ENCODE assay signal across 8 mouse cellular contexts in genomic region chr2:84386563-84387393, GRCm38 (mm10). TPM values are rescaled to one million over a fixed set of nuclear protein-coding genes. Genes with fewer than 3 reads are reported as not detected.
A peak's percentile ranks its signal among the peaks of the same experiment; 100 is the strongest.
DNase-seq lines count a peak whose midpoint lies in the region; ATAC-seq lines count a peak whose summit lies in the region.

No protein-coding gene starts in this region.

- H3K4me2 ChIP-seq in hindbrain, embryonic 14.5 days (replicated peaks): peak overlapping the region; percentile 39
- H3K4me2 ChIP-seq in liver, embryonic 16.5 days (ENCODE audit: low read depth, low read length): peak overlapping the region; percentile 53

- no peaks in the 10 kb centered on the region for H3K27me3 ChIP-seq in hindbrain, embryonic 14.5 days (ENCODE audit: control insufficient read depth, insufficient read depth, low read length)
- H3K27me3 ChIP-seq in liver, embryonic 16.5 days (ENCODE audit: control insufficient read depth, insufficient read depth, low read depth, low read length): no peaks in the 10 kb centered on the region

- H3K4me1 ChIP-seq in hindbrain, embryonic 14.5 days (replicated peaks; ENCODE audit: control insufficient read depth, insufficient read depth, low read length): no peaks in the 10 kb centered on the region; the same call in 1 of the 2 replicates
- peaks cover 12% of the 10 kb centered on the region for H3K4me1 ChIP-seq in liver, embryonic 16.5 days (ENCODE audit: control insufficient read depth, low read depth, low read length)

- intact Hi-C loops in left cerebral cortex, postnatal 10 days (cut with DNase I): no loop called here

- H3K27ac ChIP-seq in hindbrain, embryonic 14.5 days: no peak overlapping the region
- 0 out of 2 replicates have a peak overlapping the region, but pooled peaks have one; percentile 26 for H3K27ac ChIP-seq in liver, embryonic 16.5 days (ENCODE audit: low read length)

- WGBS in hindbrain, embryonic 14.5 days: 40% methylated on average over 18 of the region's 18 CpGs
- 61% methylated on average over 18 of the region's 18 CpGs for WGBS in liver, embryonic 16.5 days (ENCODE audit: insufficient replicate concordance)

- ATAC-seq in hindbrain, embryonic 14.5 days (ENCODE audit: low FRiP score): no peak
- no peak for ATAC-seq in liver, embryonic 16.5 days (ENCODE audit: low read depth)

- no peak overlapping the region; the same call in 1 of the 2 replicates for H3K4me3 ChIP-seq in hindbrain, embryonic 14.5 days (replicated peaks; ENCODE audit: low read length)
- H3K4me3 ChIP-seq in liver, embryonic 16.5 days (ENCODE audit: low read depth, low read length): peak overlapping the region; percentile 37

- DNase-seq in adrenal gland, postnatal 10 days: peak; percentile 13
- DNase-seq in adrenal gland, adult 8-10 months: no peak
- DNase-seq in embryo, embryonic 11 days: peak; percentile 34
- DNase-seq in hindbrain, embryonic 14.5 days (ENCODE audit: low spot score): no peak
- no peak for DNase-seq in urinary bladder, postnatal 25 days (ENCODE audit: low spot score)
- no peak for DNase-seq in urinary bladder, adult 2 months (ENCODE audit: low spot score)
- DNase-seq in left cerebral cortex, postnatal 10 days (ENCODE audit: extremely low spot score in 1 of 2, low spot score in 2 of 2): no peak

- H3K9me3 ChIP-seq in hindbrain, embryonic 14.5 days (ENCODE audit: control insufficient read depth, low read length): no peaks in the 10 kb centered on the region
- H3K9me3 ChIP-seq in liver, embryonic 16.5 days (replicated peaks; ENCODE audit: control insufficient read depth, low read length): no peaks in the 10 kb centered on the region

- H3K36me3 ChIP-seq in hindbrain, embryonic 14.5 days (replicated peaks; ENCODE audit: control insufficient read depth, insufficient read depth): no peaks in the 10 kb centered on the region
- no peaks in the 10 kb centered on the region for H3K36me3 ChIP-seq in liver, embryonic 16.5 days (ENCODE audit: control insufficient read depth, insufficient read depth)

- 0 out of 2 replicates have a peak overlapping the region, but pooled peaks have one; percentile 16 for H3K9ac ChIP-seq in hindbrain, embryonic 14.5 days
- no peak overlapping the region for H3K9ac ChIP-seq in liver, embryonic 16.5 days (ENCODE audit: low read depth, low read length)

RNA-seq across cellular contexts. Expression of gene Calcrl, which starts 38.4 kb away (rescaled TPM):
- 10 to 100 TPM; 32.0 to 33.9 TPM for total RNA-seq in adrenal gland, postnatal 10 days (2021)
- 10 to 100 TPM; 15.8 to 27.4 (median 24.1) TPM for total RNA-seq in adrenal gland, adult 8-10 months (2022)
- polyA plus RNA-seq in hindbrain, embryonic 14.5 days (2014; fragmentation: Nextera tagmentation; extraction: Ambion mirVana): 22.3 and 23.1 TPM in 2 replicates
- polyA plus RNA-seq in liver, embryonic 16.5 days (2015; fragmentation: Nextera tagmentation; extraction: Ambion mirVana): 13.2 and 16.2 TPM in 2 replicates
- polyA plus RNA-seq in urinary bladder, adult 2 months (2012; rRNA removed): 23.0 and 24.8 TPM in 2 replicates
- 10 to 100 TPM in 1 of 2 experiments, 1 to 10 TPM in 1; 7.7 to 10.4 TPM for total RNA-seq in left cerebral cortex, postnatal 10 days (2021)

Comparison
In these comparisons a context has a peak if more than half of its experiments do, and no peak if none do; other contexts are left out.
1. DNase-seq: peak in adrenal gland, postnatal 10 days (single experiment) and embryo, embryonic 11 days (single experiment); none in adrenal gland, adult 8-10 months (single experiment), hindbrain, embryonic 14.5 days (single experiment), urinary bladder, postnatal 25 days (single experiment), urinary bladder, adult 2 months (single experiment) and left cerebral cortex, postnatal 10 days (0 of 2).